Mouse (Mus musculus) CD4-positive, CD25-positive, alpha-beta regulatory T cell, adult 2 months (primary cell): ENCODE data around the gene Clcn1.
A peak's percentile ranks its signal among the peaks of the same experiment; 100 is the strongest.

Source experiments
- DNase-seq: peaks from one replicate; pipeline ENCODE4 v3.0.0-alpha.2; 2012; ENCODE audit warnings: low read depth, low spot score

The Clcn1 gene

GRCm38 (mm10) chr6:42286448-42286847 lies at the start of gene Clcn1:
Gene Clcn1 (plus strand): TSS chr6:42286685.
- DNase-seq = no peak

- DNase-seq = no peak
These were observed 49.1 kb upstream of the Clcn1 start for GRCm38 (mm10) chr6:42237276-42237805.

- no peak for DNase-seq
These were observed 45.0 kb upstream of the Clcn1 start for GRCm38 (mm10) chr6:42241311-42242045.

GRCm38 (mm10) chr6:42245711-42246353 lies 40.7 kb upstream of the Clcn1 start, which contains the start of gene Gstk1:
Gene Gstk1 (plus strand): TSS chr6:42245935.
- peak; percentile 94 for DNase-seq

- peak; percentile 18 for DNase-seq
These were observed 39.3 kb upstream of the Clcn1 start for GRCm38 (mm10) chr6:42247173-42247572.

- DNase-seq = no peak
These were observed 38.5 kb upstream of the Clcn1 start for GRCm38 (mm10) chr6:42247981-42248380.

- no peak for DNase-seq
These were observed 34.7 kb upstream of the Clcn1 start for GRCm38 (mm10) chr6:42251791-42252190.

GRCm38 (mm10) chr6:42253103-42253502 lies 33.4 kb upstream of the Clcn1 start:
- no peak for DNase-seq

- peak; percentile 84 for DNase-seq
These were observed 29.1 kb upstream of the Clcn1 start for GRCm38 (mm10) chr6:42257303-42257863.

- no peak for DNase-seq
These were observed 26.1 kb upstream of the Clcn1 start for GRCm38 (mm10) chr6:42260430-42260829.

GRCm38 (mm10) chr6:42261524-42262170 lies 24.8 kb upstream of the Clcn1 start, which contains the start of gene Tmem139:
Gene Tmem139 (plus strand): TSS chr6:42261970.
- no peak for DNase-seq

- peak; percentile 99 for DNase-seq
These were observed 21.7 kb upstream of the Clcn1 start, which contains the start of gene Casp2 for GRCm38 (mm10) chr6:42264626-42265312. Gene Casp2 (plus strand): TSS chr6:42264985.

- DNase-seq = peak; percentile 57
These were observed 20.8 kb upstream of the Clcn1 start for GRCm38 (mm10) chr6:42265391-42266330.

- DNase-seq = no peak
These were observed 15.7 kb upstream of the Clcn1 start for GRCm38 (mm10) chr6:42270817-42271216.

- DNase-seq = no peak
These were observed 10.3 kb upstream of the Clcn1 start for GRCm38 (mm10) chr6:42276151-42276550.

- no peak for DNase-seq
These were observed 3.5 kb upstream of the Clcn1 start for GRCm38 (mm10) chr6:42282865-42283528.

GRCm38 (mm10) chr6:42287562-42287961 lies 1.1 kb downstream of the Clcn1 start:
- no peak for DNase-seq

- no peak for DNase-seq
These were observed 6.8 kb downstream of the Clcn1 start for GRCm38 (mm10) chr6:42293327-42293726.

- no peak for DNase-seq
These were observed 9.1 kb downstream of the Clcn1 start for GRCm38 (mm10) chr6:42295549-42296094.
